Mouse (Mus musculus): ENCODE measurements at regions not wholly inside any gene's neighbourhood (a gene's known extent, or its start where the extent isn't known, plus 50 kb on each side); places are given as distances from the start of the nearest gene placed in this dataset.
"Not testable (repeated sequence)": the region's sequence is repeated elsewhere in the genome, so short reads cannot be mapped to it uniquely, and the experiment has no call there.

DNA sequence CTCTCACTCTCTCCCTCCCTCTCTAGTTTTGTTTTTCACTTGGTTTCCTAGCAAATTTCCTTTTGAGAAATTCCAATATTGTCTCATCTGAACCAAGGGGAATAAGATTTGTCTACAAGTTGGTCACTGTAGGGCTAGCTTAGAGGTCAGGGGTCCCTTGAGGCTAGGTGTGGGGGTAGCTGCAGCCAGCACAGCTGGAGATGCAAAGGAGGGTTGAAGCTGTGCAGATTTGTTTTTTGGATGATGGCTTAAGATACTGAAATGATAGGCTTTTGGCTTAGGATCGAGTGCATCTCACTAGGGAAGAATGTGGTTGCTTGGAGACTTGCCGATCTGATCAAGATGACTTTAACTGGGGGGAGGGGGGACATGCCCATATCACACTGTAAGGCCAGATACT, 88.3 kb upstream of the Tmem28 start:
- no peak for DNase-seq

DNA sequence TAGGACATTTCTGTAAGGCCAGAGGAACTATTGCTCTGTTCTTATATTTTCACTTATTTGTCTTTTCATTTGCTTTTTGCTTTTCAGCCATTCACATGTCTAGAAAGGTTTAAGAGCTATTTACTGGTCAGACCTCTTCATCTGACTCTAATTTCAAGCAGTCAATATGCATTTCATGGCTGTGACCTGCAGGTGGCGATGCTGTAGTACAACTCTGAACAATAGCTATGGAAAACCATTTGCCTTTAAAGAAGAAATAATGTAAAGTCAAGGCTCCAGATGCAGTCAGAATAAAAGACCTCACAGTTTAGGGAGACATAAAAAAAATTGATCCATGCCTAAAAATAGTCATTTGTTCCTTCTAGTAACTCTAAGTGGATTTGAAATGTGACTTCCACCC, 95.7 kb upstream of the Tmem28 start:
- peak; percentile 24 for DNase-seq

DNA sequence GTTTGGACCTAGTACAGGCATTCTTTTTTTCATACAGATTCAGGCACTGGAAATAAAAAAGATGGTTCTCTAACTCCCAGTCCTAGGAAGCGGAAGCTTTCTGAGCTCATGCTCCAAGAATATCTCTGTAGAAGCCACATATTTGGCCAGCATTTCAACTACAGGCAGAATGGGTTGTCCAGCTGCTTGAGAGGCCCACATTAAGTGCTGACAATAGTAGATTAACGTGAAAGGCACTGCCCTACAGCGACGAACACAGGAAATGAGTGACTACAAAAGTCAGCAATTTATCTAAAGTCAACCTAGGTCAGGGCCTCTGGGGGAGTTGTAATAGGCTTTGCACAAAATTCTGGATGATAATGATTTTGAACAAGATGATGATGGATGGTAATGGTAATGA, 125.5 kb upstream of the Tmem28 start:
- DNase-seq = no peak

DNA sequence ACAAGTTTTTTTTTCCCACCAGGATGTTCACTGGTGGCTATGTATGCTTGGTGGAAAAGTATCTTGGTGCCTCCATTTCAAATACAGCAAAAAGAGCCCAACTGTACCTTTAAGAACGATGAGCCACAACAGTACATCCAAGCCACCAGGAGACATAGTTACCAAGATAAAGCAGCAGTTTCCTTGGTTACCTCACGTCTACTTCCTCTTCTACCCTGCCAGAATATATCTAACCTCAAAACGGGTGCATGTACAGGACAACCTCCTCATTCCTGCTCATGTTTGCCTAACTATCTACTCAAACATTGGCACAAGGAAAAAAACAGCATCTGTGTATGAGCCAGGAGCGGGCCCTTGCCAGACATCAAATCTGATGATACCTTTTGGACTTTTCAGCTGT, 129.8 kb upstream of the Tmem28 start:
- DNase-seq = peak; percentile 3

DNA sequence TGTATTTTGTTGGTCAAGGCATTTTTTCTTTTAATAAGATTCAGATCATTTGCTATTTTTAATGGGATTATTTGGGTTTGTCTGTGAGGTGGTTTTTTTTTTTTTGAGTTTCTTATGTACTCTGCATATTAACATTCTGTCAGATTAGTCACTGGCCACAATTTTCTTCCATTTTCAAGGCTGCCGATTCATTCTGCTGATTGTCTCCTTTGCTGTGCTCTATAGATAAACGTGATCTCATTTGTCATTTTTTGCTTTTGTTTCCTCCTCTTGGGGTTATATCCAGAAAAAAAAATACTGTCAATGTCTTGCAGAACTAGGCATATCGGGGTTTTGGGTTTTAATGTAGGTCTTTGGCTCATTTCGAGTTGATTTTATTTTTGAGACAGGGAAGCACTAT, 131.1 kb upstream of the Tmem28 start:
- no peak for DNase-seq

DNA sequence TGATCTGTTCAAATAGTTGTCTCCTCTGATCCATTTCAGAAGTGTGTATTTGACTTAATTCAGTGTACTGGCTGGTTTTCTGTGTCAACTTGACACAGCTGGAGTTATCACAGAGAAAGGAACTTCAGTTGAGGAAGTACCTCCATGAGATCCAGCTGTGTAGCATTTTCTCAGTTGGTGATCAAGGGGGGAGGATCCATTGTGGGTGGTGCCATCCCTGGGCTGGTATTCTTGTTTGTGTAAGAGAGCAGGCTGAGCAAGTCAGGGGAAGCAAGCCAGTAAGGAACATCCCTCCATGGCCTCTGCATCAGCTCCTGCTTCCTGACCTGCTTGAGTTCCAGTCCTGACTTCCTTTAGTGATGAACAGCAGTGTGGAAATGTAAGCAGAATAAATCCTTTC, 138.3 kb upstream of the Tmem28 start:
- not testable (repeated sequence) for DNase-seq

DNA sequence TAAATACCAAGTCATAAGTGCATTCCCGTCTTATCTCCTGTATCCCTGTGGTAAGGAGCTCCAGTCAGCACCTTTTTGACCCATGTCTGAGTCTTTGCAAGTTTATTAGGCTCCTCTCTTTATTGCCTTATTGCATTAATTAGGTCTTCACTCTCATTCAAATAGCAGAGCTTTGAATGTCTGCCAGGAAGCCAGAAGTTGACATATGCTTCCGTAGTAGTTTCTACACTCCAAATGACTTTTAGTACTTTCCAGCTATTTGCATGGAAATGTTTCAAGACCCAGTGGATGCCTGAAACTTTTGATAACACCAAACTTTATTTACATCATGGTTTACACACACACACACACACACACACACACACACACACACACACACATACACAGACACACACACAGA, 153.2 kb upstream of the Tmem28 start:
- DNase-seq = no peak

DNA sequence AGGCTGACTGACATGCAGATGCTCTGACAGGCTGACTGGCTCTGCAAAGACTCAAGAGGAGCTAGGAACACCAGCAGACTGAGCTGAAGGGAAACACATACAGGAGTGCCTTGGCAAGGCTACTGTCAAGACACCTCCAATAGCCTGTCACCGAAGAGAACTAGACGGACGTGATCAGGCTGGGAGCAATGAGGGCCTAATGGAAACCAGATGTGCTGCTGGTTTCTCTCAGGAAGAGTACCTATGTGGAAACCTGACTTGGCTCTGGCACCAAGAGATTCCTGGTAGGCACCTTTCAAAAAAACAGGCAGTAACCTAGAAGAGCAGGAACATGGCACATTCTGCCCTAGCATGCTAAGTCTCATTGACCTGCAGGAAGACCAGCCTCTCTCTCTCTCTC, 158.3 kb upstream of the Tmem28 start:
- no peak for DNase-seq

DNA sequence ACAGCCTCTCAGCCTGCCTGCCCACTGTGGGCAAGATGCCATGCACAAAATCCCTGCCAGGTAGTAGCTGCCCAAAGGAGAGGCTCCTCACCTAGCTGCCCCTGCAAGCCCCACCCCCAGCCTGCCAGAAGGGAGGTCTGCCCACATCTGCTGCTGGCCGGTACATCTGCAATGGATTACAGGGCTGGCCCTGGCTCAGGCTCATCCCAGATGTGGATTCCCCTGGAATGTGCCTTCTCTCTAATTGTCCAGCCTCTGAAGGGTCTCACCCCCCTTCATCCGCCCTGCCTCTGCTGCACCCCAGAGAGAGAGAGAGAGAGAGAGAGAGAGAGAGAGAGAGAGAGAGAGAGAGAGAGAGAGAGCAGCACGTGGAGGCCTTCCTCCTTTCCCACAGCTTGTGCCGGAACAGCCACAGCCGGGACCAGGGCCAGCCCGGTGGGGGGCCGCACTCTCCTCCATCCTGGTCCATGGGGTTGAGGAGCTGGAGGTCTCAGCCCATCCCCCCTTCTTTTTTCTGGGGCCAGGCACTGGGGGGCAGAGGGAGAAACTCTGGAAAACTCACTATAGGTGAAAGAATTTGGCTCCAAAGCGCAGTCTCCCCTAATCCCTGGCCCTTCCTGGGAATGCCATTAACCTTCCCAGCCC, 161.2 kb upstream of the Tmem28 start:
- no peak for DNase-seq

DNA sequence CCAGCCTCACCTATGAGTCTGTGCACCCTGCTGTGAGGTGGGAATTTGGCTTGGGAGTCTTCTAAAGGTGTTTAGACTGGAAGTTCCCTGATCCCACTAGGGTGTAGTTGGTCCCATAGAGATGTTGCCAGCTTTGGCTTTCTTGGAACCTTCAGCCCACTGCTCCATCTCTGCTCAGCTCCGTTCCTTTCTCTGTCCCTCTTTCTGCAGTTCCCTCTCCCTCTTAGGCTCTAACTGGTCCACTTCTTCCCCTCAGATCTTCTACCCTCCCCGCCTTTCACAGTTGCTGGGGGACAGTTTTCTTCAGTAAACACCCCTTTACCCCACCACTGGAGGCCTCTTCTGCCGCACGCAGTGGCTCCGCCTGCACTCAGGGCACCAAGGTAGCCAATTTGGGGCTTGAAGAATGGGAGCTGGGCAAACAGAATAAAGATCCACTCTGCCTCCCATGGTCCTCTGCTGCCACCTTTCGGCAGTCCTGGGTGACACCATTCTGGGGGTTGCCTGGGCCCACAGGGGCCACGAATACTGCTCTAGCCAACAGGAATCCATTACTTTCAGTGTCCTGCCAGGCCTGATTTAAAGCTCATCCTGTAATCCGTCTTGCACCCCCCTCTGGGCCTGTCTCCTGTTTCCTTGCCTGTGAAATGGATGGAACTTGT, 162.9 kb upstream of the Tmem28 start:
- DNase-seq = peak; percentile 29

DNA sequence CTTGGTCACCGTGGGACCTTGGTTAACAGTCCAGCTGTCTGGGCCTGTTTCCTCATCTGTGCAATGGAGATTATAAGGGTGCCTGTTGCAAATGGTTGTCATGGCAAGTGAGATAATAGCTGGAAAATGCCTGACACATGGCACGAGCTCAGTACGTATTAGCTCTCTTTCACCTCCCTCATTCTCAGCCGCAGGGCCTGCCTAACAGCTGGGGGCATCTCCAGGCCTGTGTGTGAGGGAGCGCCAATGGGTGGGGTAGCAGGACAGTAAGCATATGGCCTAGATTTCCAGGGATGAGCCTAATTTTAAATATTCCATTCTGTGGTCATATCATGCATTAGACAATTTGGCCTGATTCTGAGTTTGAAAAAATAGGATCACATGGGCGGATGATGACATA, 163.8 kb upstream of the Tmem28 start:
- DNase-seq = no peak

DNA sequence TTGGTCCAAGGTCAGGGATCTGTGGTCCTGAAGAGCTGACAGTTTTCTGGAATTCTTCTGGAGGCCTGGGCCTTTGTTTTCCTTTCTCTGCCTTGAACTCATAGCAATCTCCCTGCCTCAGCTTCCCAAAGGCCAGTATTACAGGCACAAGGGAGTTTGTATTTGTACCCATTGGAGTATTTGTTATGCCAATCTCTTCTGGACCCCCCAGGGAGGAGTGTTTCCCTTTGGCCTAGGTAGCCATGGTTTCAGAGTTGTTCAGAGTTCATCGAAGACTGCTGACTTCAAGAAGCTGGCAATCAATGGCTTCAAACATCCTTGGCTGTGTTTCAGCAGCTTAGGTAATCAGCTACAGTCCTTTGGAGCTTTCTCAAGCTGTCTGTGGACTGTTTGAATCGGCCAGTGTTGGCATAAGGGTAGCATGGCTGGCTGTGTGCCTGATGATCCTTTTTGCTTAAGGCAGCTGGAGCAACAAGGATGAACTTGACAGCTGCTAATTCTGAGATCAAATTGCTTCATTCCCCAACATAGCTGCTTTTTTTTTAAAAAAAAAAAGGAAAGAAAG, 161.2 kb upstream of the Pja1 start:
- no peak for DNase-seq

DNA sequence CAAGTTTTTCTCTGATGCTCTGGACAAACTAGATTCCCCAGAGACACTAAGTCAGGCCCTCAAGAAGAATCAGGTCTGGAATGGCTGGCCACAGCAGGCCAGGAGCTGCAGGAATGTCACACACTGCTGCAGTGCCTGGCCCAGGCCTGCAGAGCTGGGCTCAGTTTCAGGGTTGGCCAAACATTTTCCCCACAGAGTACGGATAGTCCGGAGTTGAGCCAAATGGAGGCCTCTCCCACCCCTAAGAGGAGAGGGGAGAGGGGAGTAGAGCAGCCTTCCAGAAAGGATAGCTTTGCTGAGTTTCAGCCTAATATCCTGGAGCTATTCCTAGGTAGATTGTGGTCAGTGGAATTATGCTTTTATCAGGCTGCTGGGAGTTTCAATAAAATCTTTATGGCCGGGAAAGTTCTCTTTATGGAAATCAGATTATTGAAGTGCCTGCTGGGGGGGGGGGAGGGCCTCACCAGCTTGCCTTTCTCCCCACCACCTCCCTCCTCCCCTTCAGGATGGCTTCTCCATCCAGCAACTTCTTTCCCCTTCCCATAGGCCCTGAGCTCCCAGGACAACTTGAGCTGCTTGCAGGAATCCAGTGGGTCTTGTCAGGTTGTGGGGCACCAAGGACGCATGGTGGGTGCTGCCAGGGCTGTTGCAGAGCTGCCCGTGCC, 153.6 kb upstream of the Pja1 start:
- no peak for DNase-seq

DNA sequence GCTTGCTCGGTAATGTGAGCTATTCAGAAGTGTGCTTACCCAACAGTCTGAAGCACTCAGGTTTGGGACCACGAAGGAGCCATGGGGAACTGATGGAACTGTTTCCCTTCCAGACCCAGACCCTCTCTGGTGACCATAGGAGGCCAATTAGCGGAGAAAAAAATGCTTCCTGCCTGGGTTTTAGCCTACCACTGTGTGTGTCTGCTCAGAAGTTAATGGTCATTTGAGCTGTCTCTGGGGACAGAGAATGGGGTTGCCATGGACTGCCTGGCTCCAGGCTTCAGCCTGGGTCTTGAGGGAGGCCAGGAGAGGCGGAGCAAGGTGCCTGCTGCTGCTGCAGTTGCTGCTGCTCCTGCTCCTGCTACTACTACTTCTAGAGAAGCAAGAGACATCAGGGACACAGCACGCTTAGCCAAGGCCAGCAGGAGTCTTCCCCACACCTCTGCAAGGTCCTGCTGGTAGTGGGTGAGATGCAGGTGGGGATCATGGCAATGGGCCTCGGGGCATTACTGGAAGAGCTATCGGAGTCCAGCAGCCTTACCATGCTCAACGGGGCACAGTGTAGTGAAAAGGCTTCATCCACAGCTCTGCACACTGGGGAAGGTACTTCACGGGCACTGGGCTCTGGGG, 141.2 kb upstream of the Pja1 start:
- DNase-seq = no peak

DNA sequence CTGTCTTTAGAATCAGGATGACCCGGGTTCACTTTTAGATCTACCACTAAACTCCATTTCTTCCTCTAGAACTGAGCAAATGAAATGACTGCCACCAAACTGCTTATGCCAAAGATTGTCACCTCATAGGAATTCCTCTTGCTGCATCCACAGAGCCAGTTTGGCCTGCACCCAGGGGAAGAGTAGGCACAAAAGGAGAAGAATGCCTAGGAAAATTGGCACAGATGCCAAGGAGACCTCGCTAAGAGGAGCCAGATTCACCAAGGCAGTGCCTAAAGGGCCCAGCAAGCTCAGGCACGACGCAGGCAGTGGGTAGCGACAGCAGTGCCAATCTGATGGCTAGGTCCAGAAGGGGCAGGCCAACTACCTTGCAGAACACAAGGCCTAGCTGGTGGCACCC, 139.0 kb upstream of the Pja1 start:
- no peak for DNase-seq

DNA sequence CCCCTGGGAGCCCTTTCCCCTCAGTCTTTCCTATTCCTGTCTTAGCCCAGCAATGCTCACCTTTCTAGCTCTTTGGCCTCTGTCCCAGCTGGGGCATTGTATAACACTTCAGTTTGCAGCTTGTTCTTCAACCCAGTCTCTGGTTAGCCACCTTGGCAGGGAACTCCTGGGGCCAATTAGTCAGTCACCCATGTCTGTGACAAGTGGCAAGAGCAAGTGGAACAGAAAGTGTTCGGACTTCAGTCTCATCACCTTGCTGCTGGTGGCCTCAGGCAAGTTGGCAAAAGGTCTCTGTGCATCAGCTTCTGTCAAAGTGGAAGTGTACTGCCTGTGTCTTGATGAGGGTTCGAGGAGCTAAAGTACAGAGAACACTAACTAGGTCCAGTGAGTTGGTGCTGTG, 138.5 kb upstream of the Pja1 start:
- DNase-seq = no peak

DNA sequence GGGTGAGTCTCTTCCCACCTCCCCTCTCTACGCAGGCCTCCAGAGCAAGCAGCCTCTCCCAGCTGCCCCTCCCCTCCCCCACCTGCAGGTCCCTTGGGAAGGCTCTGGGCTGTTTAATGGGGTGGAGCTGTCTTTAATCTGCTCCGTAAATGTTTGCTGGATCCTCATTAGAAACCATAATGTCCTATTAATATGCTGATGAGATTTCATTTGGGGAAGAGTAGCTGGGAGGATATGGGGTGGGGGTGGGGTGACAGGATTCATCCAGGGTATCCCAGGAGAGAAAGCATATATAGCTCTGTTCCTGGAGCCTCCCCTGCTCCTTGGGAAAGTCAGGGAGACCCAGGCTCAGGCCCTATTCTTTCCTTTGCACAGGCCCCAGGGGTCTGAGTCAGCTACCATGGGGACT, 137.2 kb upstream of the Pja1 start:
- no peak for DNase-seq

DNA sequence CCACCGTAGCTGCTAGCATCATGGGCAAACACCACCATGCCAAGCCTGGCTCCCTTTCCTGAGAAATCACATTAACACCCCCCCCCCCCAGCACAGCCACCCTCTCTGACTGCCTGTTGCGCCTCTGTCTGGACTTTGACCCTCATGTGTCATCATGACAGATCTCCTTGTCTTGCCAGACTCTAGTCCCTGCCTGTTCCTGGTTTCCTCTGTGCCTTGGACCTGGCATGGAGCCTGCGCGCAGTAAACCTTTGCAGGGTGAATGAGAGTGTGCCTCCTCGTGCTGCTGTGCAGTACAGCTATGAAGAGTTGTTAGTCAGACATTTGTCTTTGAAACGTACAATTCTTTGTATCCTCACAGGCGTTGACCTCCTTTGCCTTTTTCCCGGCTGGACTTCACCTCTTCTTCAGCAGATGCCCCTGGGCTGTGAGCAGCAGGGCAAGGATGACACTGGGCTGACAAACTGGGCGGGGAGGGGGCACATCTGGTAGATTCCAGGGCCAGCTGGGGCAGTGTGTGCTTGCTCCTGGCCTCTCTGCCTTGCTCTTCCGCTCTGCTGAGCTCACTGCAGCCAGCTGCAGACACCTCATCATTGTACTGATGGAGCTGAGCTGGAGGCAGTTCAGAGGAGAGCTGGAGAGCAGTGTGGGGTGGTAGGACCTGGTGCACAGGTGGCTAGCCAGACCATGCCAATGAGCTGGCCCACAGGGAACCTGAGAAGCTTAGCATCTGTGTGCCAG, 134.2 kb upstream of the Pja1 start:
- no peak for DNase-seq

DNA sequence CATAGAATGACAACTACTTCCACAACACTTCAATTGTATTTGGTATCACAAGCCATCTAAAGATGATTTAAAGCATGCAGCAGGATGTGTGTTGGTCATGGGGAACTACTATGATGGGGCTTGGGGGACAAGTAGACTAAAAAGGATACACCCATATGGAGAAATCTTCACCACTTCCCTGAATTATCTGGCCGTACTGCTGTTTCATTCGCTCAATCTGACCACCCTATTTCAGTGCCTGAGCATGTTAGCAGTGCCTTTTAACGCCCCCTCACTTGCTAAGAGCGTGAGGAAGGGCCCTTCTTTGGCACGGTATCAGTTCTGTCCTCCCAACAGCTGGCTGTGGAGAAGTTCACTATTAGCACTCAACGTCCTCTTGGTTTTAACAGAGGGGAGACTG, 132.6 kb upstream of the Pja1 start:
- DNase-seq = no peak

DNA sequence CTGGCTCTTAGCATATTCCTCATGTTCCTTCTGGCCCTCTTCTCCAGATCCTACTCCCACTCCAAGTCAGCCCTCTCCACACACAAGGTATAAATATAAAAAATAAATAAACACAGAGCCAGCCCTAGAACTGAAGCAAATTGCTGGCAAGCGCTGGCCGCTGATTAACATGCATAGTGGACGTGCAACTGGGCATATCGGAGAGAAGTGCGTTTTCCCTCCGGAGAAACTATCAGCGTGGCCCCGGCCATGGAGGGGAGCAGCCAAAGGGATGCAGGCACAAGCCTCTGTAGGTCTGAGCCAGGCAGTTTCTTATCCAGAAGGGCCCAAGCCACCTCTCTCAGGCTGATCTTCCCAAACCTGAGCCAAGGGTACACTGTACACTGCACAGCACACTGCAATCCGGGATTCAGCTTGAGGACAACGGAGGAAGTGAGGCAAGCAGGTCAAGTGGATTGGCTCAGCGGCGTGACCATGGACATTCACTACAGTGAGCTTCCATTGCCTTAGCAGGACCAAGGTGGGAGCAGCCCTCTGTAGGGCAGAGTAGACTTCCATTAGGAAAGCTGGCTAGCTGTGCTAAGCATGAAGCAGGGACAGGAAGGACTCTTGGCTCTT, 131.3 kb upstream of the Pja1 start:
- no peak for DNase-seq

DNA sequence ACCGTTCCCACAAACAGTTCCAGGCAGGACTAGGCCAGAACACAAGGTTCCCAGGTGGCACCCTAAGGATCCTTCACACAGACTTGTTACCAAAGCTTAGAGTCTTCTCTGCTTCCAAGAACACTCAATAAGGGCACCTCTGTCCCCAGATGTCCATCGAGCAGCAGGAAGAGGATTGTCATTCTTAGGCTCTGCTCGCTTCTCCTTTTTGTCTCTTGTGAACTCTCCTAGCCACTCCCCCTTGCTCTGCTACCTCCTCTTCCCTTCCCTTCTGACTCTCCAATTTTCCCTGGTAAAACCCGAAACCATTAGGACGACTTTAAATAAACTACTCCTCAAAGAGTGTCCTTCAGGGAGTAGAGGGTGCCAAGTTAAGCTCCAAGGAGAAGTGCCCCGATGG, 124.4 kb upstream of the Pja1 start:
- no peak for DNase-seq

DNA sequence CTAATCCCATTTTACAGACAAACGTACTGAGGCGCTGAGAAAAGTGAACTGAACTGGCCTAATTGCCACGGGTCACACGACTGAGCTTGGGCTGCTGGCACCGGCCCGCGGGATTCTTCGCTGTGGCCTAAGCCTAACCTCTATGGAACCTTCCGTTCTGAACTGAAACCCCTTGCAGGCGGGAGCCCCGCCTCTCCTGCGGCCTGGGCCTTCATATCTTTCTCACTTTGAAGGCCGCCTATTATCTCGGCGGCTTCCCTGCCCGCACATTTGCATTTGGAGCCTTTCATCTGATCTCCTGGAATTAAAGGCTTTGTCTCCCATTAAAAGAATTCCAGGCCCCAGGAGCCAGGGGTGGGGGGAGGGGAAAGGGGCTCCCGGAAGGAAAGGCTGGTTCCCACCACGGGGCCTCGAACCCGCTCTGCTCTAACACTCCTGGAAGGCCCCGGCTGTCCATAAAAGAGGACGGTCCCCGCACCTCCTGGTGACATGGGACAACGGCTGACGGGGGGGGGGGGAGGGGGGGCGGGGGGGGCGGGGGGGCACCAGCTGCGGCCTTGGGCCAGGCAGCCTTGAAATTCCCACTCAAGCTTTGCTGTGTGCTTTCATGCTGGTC, 122.9 kb upstream of the Pja1 start:
- DNase-seq = no peak

Measured in right cerebral cortex, adult 18-20 months (tissue).